Mouse (Mus musculus) embryonic facial prominence, embryonic 14.5 days (tissue): Measurements from ENCODE around the gene Rcbtb2. TPM values are rescaled to one million over a fixed set of nuclear protein-coding genes. Genes with fewer than 3 reads are reported as not detected.
A peak's percentile ranks its signal among the peaks of the same experiment; 100 is the strongest.
"Not testable (repeated sequence)": the region's sequence is repeated elsewhere in the genome, so short reads cannot be mapped to it uniquely, and the experiment has no call there.

ENCODE experiments used
- ATAC-seq: fragments of 200-750 bp; cut with Nextera tagmentation; 2 replicates; pipeline ENCODE4 v1.8.0; 2017; ENCODE audit warnings: low read depth, moderate number of reproducible peaks, moderate TSS enrichment
- DNase-seq: peaks from one replicate; pipeline ENCODE4 v3.0.0-alpha.2; 2015; ENCODE audit warnings: low spot score
- H3K27ac ChIP-seq: fragments of 300-500 bp; sonication (generic); replicated peaks from 2 replicates; pipeline ENCODE4 v1.5.1; 2014; ENCODE audit warnings: low read depth, mild to moderate bottlenecking, low read length, moderate library complexity
- H3K27me3 ChIP-seq: fragments of 300-500 bp; sonication (generic); replicated peaks from 2 replicates; pipeline ENCODE4 v1.6.1; 2014; ENCODE audit warnings: low read length; ENCODE audit not compliant: control insufficient read depth, insufficient read depth
- H3K36me3 ChIP-seq: fragments of 300-500 bp; sonication (generic); 2 replicates; pipeline ENCODE4 v1.6.1; 2014; ENCODE audit warnings: low read length, mixed read lengths; ENCODE audit not compliant: control insufficient read depth, insufficient read depth
- H3K4me1 ChIP-seq: fragments of 300-500 bp; sonication (generic); 2 replicates; pipeline ENCODE4 v1.6.1; 2014; ENCODE audit warnings: antibody characterized with exemption, low read length; ENCODE audit not compliant: control insufficient read depth, insufficient read depth
- H3K4me2 ChIP-seq: fragments of 300-500 bp; sonication (generic); 2 replicates; pipeline ENCODE4 v1.6.1; 2014; ENCODE audit warnings: low read depth, mild to moderate bottlenecking, low read length, moderate library complexity, mixed read lengths
- H3K4me3 ChIP-seq: fragments of 300-500 bp; sonication (generic); 2 replicates; pipeline ENCODE4 v1.5.1; 2014; ENCODE audit warnings: low read depth, mild to moderate bottlenecking, low read length
- H3K9ac ChIP-seq: fragments of 300-500 bp; sonication (generic); 2 replicates; pipeline ENCODE4 v1.6.1; 2014; ENCODE audit warnings: low read depth, mild to moderate bottlenecking, low read length, moderate library complexity, mixed read lengths
- H3K9me3 ChIP-seq: fragments of 300-500 bp; sonication (generic); 2 replicates; pipeline ENCODE4 v1.6.1; 2016; ENCODE audit warnings: low read length; ENCODE audit not compliant: control insufficient read depth
- WGBS: fragments of 180-500 bp; shearing (Covaris S2); extraction: QIAGEN DNeasy Blood & Tissue Kit; methylation state at CpG from one replicate; pipeline ENCODE4 v1.1.7; 2014; 5-methylcytosine and 5-hydroxymethylcytosine counted together
- polyA plus RNA-seq: library from polyadenylated mRNA; unstranded; fragments of >200 nt; fragmentation: Nextera tagmentation; extraction: Ambion mirVana; gene quantifications from 2 replicates; pipeline ENCODE4 v1.2.1, GENCODE M21; 2014

The Rcbtb2 gene
- polyA plus RNA-seq, 1 experiment from 2014 or later: 86.4 TPM

DNA sequence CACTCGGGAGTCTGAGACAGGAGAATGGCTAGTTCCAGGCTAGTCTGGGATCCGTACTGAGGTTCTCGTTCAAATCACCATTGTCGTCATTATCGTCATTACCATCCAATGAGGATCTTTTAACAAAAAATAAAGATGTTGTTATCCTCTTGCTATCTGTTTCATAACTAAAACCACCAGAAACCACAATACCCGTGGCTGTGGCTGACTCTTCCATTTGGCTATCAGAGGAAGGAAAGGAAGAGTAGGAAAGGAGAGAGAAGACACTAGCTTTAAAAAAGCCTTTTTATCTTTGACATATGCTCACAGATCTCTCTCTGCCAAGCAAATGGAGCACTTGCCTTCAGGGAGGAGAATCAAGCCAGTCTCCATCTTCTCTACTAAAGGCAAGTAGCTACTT, 14.9 kb upstream of the Rcbtb2 start:
- Histone ChIP-seq H3K4me3 (no peak overlapping the region), H3K27me3 (no peaks in the 10 kb centered on the region), H3K4me2 (no peak overlapping the region), H3K4me1 (no peaks in the 10 kb centered on the region), H3K9ac (no peak overlapping the region), H3K27ac (no peak overlapping the region), H3K9me3 (no peaks in the 10 kb centered on the region), H3K36me3 (no peaks in the 10 kb centered on the region)
- ATAC-seq: no peak
- DNase-seq: no peak
- 80% methylated on average over 6 of the region's 6 CpGs for WGBS

DNA sequence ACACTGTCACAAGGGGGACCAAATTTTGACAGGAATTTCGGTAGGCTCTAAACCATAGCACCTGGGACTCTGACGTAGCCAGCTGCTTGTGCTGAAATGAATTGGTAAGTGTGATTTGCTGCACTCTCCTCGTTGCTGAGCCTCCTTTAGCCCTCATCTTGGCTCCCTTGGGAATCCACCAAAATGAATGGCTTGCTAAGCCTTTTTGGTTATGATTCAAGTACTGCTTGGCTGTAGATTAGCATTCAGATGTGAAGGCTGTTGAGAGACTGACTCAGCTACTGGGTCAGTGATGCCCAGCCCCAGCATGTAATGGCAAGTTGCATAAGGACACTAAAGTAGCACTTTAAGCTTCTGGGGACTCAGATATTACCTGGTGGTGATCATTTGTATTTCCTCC, 12.2 kb upstream of the Rcbtb2 start:
- no peaks in the 10 kb centered on the region for H3K36me3 ChIP-seq
- H3K27me3 ChIP-seq: no peaks in the 10 kb centered on the region
- H3K4me2 ChIP-seq: no peak overlapping the region
- H3K9ac ChIP-seq: no peak overlapping the region
- no peak for ATAC-seq
- no peak for DNase-seq
- H3K27ac ChIP-seq: no peak overlapping the region
- H3K4me3 ChIP-seq: no peak overlapping the region
- no peaks in the 10 kb centered on the region for H3K4me1 ChIP-seq
- 60% methylated on average over 3 of the region's 3 CpGs for WGBS
- H3K9me3 ChIP-seq: no peaks in the 10 kb centered on the region

DNA sequence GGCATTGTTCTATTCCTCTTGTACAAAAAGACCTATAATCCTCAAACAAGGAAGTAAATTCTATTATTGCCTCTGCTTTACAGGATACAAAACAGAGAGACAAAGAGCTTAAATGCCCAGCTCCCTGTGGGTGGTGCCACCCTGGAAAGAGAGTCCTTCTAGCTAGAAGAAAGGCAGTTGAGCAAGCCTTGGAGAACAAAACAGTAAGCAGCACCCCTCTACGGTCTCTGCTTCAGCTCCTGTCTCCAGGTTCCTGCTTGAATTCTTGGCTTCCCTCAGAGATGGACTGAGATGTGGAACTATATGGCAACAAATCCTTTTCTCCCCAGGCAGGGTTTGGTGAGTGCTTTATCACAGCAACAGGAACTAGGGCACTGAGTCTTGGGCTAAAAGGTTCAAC, 11.7 kb upstream of the Rcbtb2 start:
- Histone ChIP-seq H3K9ac (no peak overlapping the region), H3K36me3 (no peaks in the 10 kb centered on the region), H3K4me3 (no peak overlapping the region), H3K4me1 (no peaks in the 10 kb centered on the region), H3K27ac (no peak overlapping the region), H3K27me3 (no peaks in the 10 kb centered on the region), H3K4me2 (no peak overlapping the region), H3K9me3 (no peaks in the 10 kb centered on the region)
- 93% methylated on average over 1 of the region's 1 CpGs for WGBS
- ATAC-seq (no peak), DNase-seq (no peak)

DNA sequence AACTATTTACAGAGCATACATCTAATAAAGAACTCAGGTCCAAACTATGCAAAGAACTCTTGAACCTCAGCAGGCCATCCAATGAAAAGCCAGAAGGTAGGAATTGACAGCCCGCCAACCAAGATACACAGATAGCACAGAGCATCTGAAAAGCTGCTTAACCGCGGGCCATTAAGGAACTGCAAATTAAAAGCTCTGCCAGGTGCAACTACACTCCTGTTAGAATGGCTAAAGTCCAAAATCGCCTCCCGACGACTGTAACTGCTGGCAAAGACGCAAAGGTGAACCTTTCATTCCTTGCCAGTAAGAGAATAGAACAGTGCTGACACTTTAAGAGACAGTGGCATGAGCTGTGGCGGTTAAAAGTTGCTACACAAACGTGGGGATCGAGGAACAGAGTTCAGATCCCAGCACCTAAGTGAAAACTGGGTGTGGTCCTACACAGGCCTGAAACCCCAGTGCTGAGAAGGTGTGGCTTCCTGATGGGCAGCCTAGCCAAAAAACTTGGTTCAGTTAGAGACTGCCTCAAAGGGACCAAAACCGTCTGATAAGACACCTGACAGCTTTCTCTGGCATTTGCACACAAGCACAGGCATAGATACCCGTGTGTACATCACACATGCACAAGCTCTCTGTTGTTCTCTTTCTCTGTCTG, 10.5 kb upstream of the Rcbtb2 start:
- DNase-seq: no peak
- WGBS: 59% methylated on average over 12 of the region's 12 CpGs
- ATAC-seq: no peak
- Histone ChIP-seq H3K9me3 (no peaks in the 10 kb centered on the region), H3K36me3 (no peaks in the 10 kb centered on the region), H3K27ac (no peak overlapping the region), H3K27me3 (no peaks in the 10 kb centered on the region), H3K4me1 (0 out of 2 replicates have a peak, but pooled peaks cover 2% of the 10 kb centered on the region), H3K4me2 (no peak overlapping the region), H3K4me3 (no peak overlapping the region), H3K9ac (no peak overlapping the region)

DNA sequence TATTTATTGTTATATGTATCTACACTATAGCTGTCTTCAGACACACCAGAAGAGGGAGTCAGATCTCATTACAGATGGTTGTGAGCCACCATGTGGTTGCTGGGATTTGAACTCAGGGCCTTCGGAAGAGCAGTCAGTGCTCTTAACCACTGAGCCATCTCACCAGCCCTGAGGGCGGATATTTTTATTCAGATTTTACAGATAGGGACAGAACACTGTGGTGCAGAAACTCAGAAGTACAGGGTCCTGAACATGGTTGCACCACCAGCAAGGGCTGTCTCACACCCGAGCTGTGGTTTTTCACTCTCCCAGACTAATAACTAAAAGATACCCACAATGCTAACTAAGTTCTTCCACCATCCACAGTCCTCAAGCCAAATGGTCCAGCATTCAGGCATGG, 7.9 kb upstream of the Rcbtb2 start:
- WGBS: 94% methylated on average over 3 of the region's 3 CpGs
- DNase-seq: not testable (repeated sequence)

DNA sequence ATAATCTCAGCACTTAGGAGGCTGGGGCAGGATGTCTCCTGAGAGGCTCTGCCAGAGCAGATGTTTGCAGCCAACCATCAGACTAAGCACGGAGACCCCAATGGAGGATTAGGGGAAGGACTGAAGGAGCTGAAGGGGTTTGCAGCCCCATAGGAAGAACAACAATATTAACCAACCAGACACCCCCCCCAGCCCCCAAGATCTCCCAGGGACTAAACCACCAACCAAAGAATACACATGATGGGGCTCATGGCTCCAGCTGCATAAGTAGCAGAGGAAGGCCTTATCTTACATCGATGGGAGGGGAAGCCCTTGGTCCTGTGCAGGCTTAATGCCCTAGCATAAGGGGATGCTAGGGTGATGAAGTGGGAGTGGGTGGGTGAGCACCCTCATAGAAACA, 6.5 kb upstream of the Rcbtb2 start:
- DNase-seq: no peak
- no peak for ATAC-seq
- Histone ChIP-seq H3K9me3 (no peaks in the 10 kb centered on the region), H3K4me2 (no peak overlapping the region), H3K36me3 (no peaks in the 10 kb centered on the region), H3K27ac (peak overlapping the region; percentile 46; the same call in 1 of the 2 replicates), H3K4me1 (peaks cover 8% of the 10 kb centered on the region; the same call in 1 of the 2 replicates), H3K27me3 (no peaks in the 10 kb centered on the region), H3K9ac (no peak overlapping the region; the same call in 1 of the 2 replicates), H3K4me3 (no peak overlapping the region)
- 66% methylated on average over 2 of the region's 2 CpGs for WGBS

More for the DNA sequence above, 7.9 kb upstream of the Rcbtb2 start:
- H3K9me3 ChIP-seq, H3K27me3 ChIP-seq, H3K4me3 ChIP-seq, H3K36me3 ChIP-seq, H3K27ac ChIP-seq, H3K4me2 ChIP-seq, H3K9ac ChIP-seq, H3K4me1 ChIP-seq, ATAC-seq: not testable (repeated sequence)

DNA sequence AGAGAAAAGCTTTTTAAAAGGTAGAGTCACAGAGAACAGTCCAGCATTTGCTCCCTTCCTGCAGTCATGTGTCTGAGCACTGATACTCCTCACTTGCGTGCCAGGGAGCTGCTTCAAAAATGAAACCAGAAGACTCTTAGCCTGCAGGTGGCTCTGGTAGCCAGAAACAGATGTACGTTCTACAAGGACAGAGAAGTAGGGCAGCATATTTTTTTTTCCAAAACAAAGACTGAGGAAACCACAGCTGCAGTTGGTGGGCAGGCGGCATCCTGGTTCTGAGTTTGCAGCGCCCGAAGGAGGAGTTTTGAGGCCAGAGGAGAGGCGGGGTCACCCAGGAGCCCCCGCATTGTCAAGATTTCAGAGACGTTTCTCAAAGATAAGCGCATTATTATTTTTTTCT, 5.9 kb upstream of the Rcbtb2 start:
- peak; percentile 87 for DNase-seq
- no peaks in the 10 kb centered on the region for H3K27me3 ChIP-seq
- ATAC-seq: peak; percentile 75
- H3K9me3 ChIP-seq: no peaks in the 10 kb centered on the region
- no peaks in the 10 kb centered on the region for H3K36me3 ChIP-seq
- H3K4me2 ChIP-seq: peak overlapping the region; percentile 31
- peak overlapping the region; percentile 23; the same call in 1 of the 2 replicates for H3K9ac ChIP-seq
- WGBS: 16% methylated on average over 9 of the region's 9 CpGs
- peak overlapping the region; percentile 19; the same call in 1 of the 2 replicates for H3K4me3 ChIP-seq
- H3K27ac ChIP-seq: peak overlapping the region; percentile 46
- peaks cover 8% of the 10 kb centered on the region; the same call in 1 of the 2 replicates for H3K4me1 ChIP-seq

DNA sequence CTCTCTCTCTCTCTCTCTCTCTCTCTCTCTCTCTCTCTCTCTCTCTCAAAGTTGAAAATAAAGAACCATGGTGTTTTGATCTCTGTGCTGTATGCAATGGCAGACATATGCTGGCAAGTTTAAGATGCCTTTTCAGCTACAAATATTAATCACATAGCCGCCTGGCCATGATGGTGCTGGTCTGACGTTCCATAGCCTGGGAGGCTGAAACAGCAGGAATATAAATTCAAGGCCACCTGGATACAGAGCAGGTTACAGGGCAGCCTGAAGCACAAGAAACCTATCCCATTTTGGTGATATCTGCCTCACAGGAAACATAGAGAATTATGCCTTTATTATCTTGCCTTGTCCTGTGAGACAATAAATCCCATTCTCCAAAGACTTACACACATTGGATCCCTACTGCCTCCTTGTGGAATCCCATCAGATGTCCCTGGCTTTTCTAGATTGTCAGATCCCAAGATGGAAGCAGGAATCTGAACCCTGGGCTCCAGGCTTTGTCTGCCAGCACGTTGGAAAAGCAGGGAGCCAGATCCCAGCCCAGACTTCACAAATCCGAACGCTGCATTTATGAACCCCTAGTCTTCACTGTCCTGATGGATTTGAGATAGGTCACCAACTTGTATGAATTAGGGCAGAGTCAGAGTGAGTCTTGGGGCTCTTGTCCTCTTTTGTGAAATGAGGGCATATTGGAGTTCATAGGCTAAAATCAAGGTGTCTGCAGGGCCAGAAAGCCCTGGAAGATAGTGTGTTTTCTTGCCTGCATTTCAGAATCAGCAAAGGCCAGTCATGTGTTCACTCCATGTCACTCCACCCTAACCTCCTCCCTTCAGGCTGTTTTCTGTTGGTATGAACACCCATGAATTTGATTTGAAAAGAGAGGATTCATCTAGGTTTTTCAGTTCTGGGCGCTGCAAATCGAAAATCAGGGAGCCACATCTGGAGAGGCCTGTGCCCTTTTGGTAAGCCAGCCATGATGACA, 5.1 kb upstream of the Rcbtb2 start:
- Histone ChIP-seq H3K9me3 (no peaks in the 10 kb centered on the region), H3K27me3 (no peaks in the 10 kb centered on the region), H3K4me2 (peak overlapping the region; percentile 31; the same call in 1 of the 2 replicates), H3K36me3 (no peaks in the 10 kb centered on the region), H3K9ac (no peak overlapping the region), H3K4me1 (peaks cover 8% of the 10 kb centered on the region; the same call in 1 of the 2 replicates), H3K27ac (peak overlapping the region; percentile 46; the same call in 1 of the 2 replicates), H3K4me3 (no peak overlapping the region)
- WGBS: 70% methylated on average over 7 of the region's 7 CpGs
- ATAC-seq (no peak), DNase-seq (no peak)
